Mouse (Mus musculus): ENCODE data around the gene Prepl. TPM values are rescaled to one million over a fixed set of nuclear protein-coding genes. Genes with fewer than 3 reads are reported as not detected.

Prepl gene
- polyA plus RNA-seq (2021; fragmentation: Nextera tagmentation): 133 and 152 TPM in 2 replicates
- long read RNA-seq, experiment 1, transcript Prepl-201 (14 exons, 3,255 nt): major isoform, 66 of 119 reads
- long read RNA-seq, experiment 1, partial matches to known transcripts: 39 of 119 reads
- long read RNA-seq, experiment 1, other reads (novel, unspliced or antisense): 8 of 119 reads
- long read RNA-seq, experiment 2, transcript Prepl-201 (14 exons, 3,255 nt): major isoform, 660 of 845 reads
- long read RNA-seq, experiment 2, transcript Prepl-202 (15 exons, 2,734 nt): minor isoform, 18 of 845 reads
- long read RNA-seq, experiment 2, partial matches to known transcripts: 59 of 845 reads
- long read RNA-seq, experiment 2, other reads (novel, unspliced or antisense): 106 of 845 reads

DNA sequence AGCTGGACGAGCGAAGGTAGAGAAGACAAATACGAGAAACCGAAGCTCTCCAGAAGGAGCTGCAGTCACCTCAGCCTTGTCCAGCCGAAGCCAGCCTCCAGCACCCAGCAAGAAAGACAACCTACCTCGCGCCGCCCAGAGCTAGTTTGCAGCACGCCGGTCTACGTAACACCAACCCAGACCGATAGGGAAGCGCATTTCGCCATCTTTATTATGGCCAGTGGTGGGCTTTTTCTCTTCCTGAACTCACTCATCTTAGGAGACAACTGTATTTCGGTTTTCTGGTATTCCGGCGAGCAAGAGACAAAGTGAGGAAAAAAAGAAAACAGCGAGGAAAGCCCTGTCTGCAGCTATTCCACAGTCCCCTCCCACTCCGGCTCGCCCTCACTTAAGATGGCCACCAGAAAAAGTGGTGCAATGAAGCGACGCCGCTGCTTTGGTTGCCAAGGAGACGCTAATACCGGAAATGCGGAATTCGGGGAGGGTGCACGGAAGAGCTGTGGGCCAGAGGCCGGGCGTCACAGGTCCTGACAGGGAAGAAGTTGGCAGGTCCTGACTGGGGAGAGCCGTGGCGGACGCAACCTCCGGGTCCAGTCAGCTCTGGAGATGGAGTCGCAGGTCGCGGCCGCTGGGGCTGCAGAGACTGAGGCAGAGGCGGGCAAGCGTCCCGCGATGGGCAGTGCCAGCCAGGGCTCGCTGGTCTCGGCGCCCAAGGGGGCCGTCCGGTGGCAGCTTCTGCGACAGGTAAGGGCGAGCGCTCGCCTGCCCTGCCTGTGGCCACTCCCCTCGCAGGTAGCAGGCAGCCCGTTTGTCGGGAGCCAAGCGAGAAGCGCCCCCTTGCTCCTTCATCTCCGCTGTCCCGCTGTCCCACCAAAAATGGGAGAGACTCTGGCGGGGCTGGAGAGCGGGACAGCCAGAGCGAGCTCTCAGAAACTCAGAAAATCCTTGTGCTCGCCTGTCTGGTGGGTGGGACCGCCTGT, at the start of gene Prepl, which contains the start of gene Camkmt:
Gene Prepl (minus strand): TSS at position 122 of the 980 bp plus-strand sequence.
Gene Camkmt (plus strand): TSS at position 433 of the 980 bp plus-strand sequence.

DNA sequence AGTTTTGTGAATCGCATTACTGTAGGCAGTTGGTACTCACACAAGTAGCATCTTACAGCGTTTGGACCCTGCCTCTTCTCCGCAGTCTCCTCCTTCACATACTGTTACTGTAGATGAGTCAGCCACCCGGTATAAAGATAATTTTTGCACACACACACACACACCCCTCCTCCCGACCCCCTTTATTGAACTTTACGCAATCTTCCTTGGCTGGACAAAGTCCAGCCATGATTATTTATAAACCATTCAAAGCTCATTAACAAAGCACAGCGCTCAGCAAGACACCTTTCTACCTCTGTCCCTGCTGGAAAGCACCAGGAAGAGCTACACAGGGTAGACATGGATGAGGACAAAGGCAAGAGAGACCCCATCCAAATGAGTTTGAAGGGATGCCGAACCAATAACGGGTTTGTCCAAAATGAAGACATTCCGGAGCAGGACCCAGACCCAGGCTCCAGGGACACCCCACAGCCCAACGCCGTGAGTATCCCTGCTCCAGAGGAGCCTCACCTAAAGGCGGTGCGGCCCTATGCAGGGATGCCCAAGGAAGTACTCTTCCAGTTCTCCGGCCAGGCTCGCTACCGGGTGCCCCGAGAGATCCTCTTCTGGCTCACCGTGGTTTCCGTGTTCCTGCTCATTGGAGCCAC, 61.8 kb downstream of the Prepl start, which contains the start of gene Slc3a1:
Gene Slc3a1 (plus strand): TSS at position 284 of the 647 bp plus-strand sequence.

Other genes with a start within 250 kb of the Prepl start
- 12.4 and 14.4 TPM in 2 replicates for gene Ppm1b, start 133.5 kb downstream of the Prepl start, polyA plus RNA-seq (2021; fragmentation: Nextera tagmentation)
- gene Slc3a1, start 61.9 kb downstream of the Prepl start, polyA plus RNA-seq (2021; fragmentation: Nextera tagmentation): not detected in 2 replicates
- gene Camkmt, start 311 bp upstream of the Prepl start, polyA plus RNA-seq (2021; fragmentation: Nextera tagmentation): 12.5 and 12.7 TPM in 2 replicates